Mouse (Mus musculus) bone marrow, adult 2 months (tissue): ENCODE data around the gene Prodh2.

Experiments
- CTCF ChIP-seq: fragments of 200-500 bp; IDR thresholded peaks from 2 replicates; pipeline ENCODE4 v1.5.1; 2011; ENCODE audit warnings: low read length, control low read depth; ENCODE audit not compliant: control insufficient read depth, insufficient read depth
- POLR2A ChIP-seq: fragments of 200-500 bp; IDR thresholded peaks from 2 replicates; pipeline ENCODE4 v1.6.1; 2011; ENCODE audit warnings: low read depth, mild to moderate bottlenecking, control low read depth, low read length, borderline replicate concordance; ENCODE audit not compliant: control insufficient read depth

DNA sequence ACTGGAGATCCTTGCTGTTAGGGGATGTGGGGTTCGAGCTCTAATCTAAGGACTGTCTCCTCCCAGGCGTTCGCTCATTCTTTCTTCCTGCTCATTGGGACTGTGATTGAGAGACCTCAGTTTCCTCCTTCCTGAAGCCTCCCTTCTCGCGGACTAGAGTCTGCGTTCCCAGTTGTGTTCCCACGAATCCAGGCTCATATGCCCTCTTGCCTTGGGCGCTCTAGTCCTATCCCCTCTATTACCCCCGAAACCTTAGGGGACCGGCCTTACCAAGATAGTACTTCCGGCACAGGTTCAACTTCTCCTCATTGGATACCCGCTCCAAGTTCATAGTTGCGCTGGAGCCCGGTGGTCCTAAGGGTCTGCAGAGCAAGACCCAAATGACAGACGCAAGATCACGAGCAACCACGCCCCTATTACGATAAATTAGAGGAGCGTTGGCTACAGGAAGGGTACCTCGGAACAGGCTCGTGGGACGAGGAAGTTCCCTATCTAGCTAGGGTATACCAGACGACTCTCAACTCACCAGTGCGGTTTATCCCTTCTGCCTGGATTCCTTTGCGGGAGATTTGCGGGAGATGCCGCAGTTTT lies 69.2 kb downstream of the Prodh2 start:
- TF ChIP-seq POLR2A (no peak), CTCF (no peak)
